Mouse (Mus musculus): ENCODE measurements around the gene Kat6b. TPM values are rescaled to one million over a fixed set of nuclear protein-coding genes. Genes with fewer than 3 reads are reported as not detected.
A peak's percentile ranks its signal among the peaks of the same experiment; 100 is the strongest.

Gene Kat6b
- polyA plus RNA-seq, 1 experiment from 2014 or later, result 34.6 TPM

DNA sequence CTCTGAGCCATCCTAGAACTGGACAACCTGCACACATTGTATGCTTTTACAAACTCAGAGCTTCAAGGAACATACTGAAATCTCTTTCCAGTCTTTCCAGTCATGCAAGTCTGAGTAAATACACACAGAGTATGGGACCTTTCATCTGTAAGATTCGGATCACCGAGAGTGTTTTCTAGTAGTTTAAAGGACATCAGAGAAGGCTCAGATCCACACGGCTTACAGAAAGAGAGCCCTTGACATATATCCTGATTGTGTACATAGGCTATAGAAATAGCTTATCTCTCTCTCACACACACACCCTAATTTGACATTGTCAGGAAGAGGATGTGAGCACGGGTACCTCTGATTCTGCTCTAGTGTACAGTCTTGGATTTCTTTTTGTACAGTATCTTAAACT lies 121.7 kb downstream of the Kat6b start:
- Histone ChIP-seq H3K4me3 (replicated peaks; ENCODE audit: low read length) (no peak overlapping the region), H3K9ac (replicated peaks; ENCODE audit: low read depth, low read length) (no peak overlapping the region), H3K27ac (ENCODE audit: low read length) (no peak overlapping the region), H3K36me3 (ENCODE audit: control insufficient read depth, insufficient read depth) (no peaks in the 10 kb centered on the region), H3K9me3 (ENCODE audit: control insufficient read depth, low read length) (no peaks in the 10 kb centered on the region), H3K27me3 (replicated peaks; ENCODE audit: control insufficient read depth, insufficient read depth, low read length) (no peaks in the 10 kb centered on the region), H3K4me2 (ENCODE audit: low read length) (no peak overlapping the region), H3K4me1 (replicated peaks; ENCODE audit: control insufficient read depth, insufficient read depth, low read length) (peaks cover 23% of the 10 kb centered on the region)
- no peak for ATAC-seq
- WGBS, result 79% methylated on average over 4 of the region's 4 CpGs

DNA sequence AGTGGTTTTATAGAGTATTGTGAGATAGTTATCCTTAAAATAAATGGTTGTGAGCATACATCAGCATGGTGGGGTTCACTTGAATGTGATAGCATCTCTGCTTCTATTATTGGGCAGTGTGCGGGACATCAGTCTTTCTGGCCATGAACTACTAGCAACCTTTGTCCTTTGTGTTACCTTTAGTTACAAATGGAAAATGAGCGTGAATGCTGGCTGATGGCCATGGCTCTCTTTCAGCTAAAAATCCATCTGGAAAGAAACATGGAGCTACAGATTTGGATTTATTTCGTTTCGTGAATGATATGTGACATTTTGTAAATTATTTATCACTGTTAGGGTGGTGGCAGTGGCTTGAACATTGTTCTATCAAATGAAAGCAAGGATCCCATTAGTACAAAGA lies 126.5 kb downstream of the Kat6b start:
- Histone ChIP-seq H3K4me3 (replicated peaks; ENCODE audit: low read length) (no peak overlapping the region), H3K9ac (replicated peaks; ENCODE audit: low read depth, low read length) (no peak overlapping the region), H3K4me1 (replicated peaks; ENCODE audit: control insufficient read depth, insufficient read depth, low read length) (peaks cover 21% of the 10 kb centered on the region), H3K9me3 (ENCODE audit: control insufficient read depth, low read length) (no peaks in the 10 kb centered on the region), H3K27ac (ENCODE audit: low read length) (peak overlapping the region; percentile 85), H3K36me3 (ENCODE audit: control insufficient read depth, insufficient read depth) (no peaks in the 10 kb centered on the region), H3K4me2 (ENCODE audit: low read length) (peak overlapping the region; percentile 26), H3K27me3 (replicated peaks; ENCODE audit: control insufficient read depth, insufficient read depth, low read length) (no peaks in the 10 kb centered on the region)
- ATAC-seq, result no peak
- WGBS, result 10% methylated on average over 4 of the region's 4 CpGs

DNA sequence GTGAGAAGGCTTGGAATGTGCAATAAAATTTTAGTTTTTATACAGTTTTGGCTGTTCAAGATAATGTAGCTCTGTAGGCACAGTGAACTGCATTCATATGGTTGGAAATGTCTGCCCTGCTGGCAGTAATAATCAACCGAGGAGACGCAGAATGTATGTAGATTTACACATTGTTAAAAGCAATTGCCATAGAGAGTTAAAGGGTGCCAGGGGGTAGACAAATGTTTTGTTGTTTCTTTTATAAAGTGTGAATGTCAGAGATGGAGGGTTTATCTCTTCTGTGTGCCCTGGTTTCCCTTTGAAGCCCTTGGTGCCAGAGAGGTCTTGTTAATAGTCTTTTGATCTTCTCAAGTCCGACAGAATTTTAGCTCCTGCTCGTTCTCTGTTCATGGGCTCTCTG lies 127.7 kb downstream of the Kat6b start:
- Histone ChIP-seq H3K27ac (ENCODE audit: low read length) (peak overlapping the region; percentile 74), H3K27me3 (replicated peaks; ENCODE audit: control insufficient read depth, insufficient read depth, low read length) (no peaks in the 10 kb centered on the region), H3K9me3 (ENCODE audit: control insufficient read depth, low read length) (no peaks in the 10 kb centered on the region), H3K4me3 (replicated peaks; ENCODE audit: low read length) (no peak overlapping the region), H3K4me2 (ENCODE audit: low read length) (peak overlapping the region; percentile 29), H3K4me1 (replicated peaks; ENCODE audit: control insufficient read depth, insufficient read depth, low read length) (peaks cover 26% of the 10 kb centered on the region), H3K36me3 (ENCODE audit: control insufficient read depth, insufficient read depth) (no peaks in the 10 kb centered on the region), H3K9ac (replicated peaks; ENCODE audit: low read depth, low read length) (no peak overlapping the region)
- WGBS, result 6% methylated on average over 4 of the region's 4 CpGs
- ATAC-seq, result peak; percentile 41; the same call in 1 of the 2 replicates

DNA sequence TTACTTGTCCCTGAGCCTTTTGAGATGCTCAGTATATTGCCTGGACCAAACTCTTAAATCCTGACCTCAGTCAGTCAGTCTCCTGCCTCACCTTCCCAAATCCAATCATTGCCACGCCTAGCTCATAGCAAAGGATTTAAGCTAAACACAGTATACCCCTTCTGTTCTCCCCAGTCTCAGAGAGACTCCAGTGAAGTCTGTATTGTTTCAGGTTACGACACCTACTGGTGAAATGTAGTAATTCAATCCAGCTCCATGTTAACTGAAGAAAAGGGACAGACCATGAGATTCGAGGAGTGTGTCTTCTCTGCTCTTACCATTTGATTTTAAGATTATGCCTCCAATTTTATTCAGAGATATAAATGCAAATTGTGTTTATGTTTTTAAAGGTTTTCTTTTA lies 129.0 kb downstream of the Kat6b start:
- Histone ChIP-seq H3K4me3 (replicated peaks; ENCODE audit: low read length) (no peak overlapping the region), H3K9me3 (ENCODE audit: control insufficient read depth, low read length) (no peaks in the 10 kb centered on the region), H3K27ac (ENCODE audit: low read length) (peak overlapping the region; percentile 65; the same call in 1 of the 2 replicates), H3K36me3 (ENCODE audit: control insufficient read depth, insufficient read depth) (no peaks in the 10 kb centered on the region), H3K9ac (replicated peaks; ENCODE audit: low read depth, low read length) (no peak overlapping the region), H3K27me3 (replicated peaks; ENCODE audit: control insufficient read depth, insufficient read depth, low read length) (no peaks in the 10 kb centered on the region), H3K4me1 (replicated peaks; ENCODE audit: control insufficient read depth, insufficient read depth, low read length) (peaks cover 31% of the 10 kb centered on the region), H3K4me2 (ENCODE audit: low read length) (no peak overlapping the region)
- ATAC-seq, result peak; percentile 78
- WGBS, result 6% methylated on average over 3 of the region's 3 CpGs

DNA sequence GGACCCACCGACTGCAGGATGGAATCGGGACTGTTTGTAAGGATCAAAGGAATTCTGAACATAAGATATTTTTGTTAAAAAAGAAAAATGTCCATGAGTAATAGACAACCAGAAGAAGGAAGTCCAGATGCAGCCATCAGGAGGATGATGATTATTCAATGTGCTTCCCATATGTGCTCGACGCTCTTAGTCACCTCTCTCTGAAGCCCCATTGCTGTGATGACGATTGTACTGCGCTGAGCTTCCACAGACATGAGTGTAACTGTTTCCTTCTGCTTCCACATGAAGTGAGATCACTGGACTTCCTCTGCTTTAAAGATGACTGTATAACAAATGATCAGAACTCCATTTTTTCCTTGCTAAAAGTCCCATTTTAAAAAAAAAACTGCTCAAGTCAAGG lies 131.8 kb downstream of the Kat6b start:
- Histone ChIP-seq H3K27me3 (replicated peaks; ENCODE audit: control insufficient read depth, insufficient read depth, low read length) (no peaks in the 10 kb centered on the region), H3K9ac (replicated peaks; ENCODE audit: low read depth, low read length) (no peak overlapping the region), H3K4me1 (replicated peaks; ENCODE audit: control insufficient read depth, insufficient read depth, low read length) (peaks cover 28% of the 10 kb centered on the region), H3K27ac (ENCODE audit: low read length) (peak overlapping the region; percentile 39; the same call in 1 of the 2 replicates), H3K9me3 (ENCODE audit: control insufficient read depth, low read length) (no peaks in the 10 kb centered on the region), H3K4me2 (ENCODE audit: low read length) (no peak overlapping the region), H3K36me3 (ENCODE audit: control insufficient read depth, insufficient read depth) (no peaks in the 10 kb centered on the region), H3K4me3 (replicated peaks; ENCODE audit: low read length) (no peak overlapping the region)
- 89% methylated on average over 6 of the region's 6 CpGs for WGBS
- no peak for ATAC-seq

DNA sequence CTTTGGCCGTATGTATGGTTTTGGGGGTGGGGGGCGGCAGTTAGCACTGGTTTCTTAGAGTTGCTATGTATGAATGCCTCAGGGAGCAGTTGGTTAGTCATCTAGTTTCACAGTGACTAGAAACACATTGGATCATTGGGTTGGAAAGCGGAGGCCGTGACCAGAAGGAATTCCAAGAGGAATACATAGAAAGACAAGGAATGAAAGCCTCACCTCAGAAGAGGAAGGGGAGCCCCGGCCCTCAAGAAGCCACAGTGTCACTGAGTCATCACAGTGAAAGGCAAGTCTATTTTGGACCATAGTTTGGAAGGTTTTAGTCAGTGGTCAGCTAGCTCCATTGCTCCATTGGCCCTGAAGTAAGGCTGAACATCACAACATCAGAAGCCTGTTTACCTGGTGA lies 132.9 kb downstream of the Kat6b start:
- ATAC-seq, result no peak
- Histone ChIP-seq H3K27me3 (replicated peaks; ENCODE audit: control insufficient read depth, insufficient read depth, low read length) (no peaks in the 10 kb centered on the region), H3K9ac (replicated peaks; ENCODE audit: low read depth, low read length) (no peak overlapping the region), H3K4me1 (replicated peaks; ENCODE audit: control insufficient read depth, insufficient read depth, low read length) (peaks cover 20% of the 10 kb centered on the region), H3K4me3 (replicated peaks; ENCODE audit: low read length) (no peak overlapping the region), H3K27ac (ENCODE audit: low read length) (peak overlapping the region; percentile 58; the same call in 1 of the 2 replicates), H3K36me3 (ENCODE audit: control insufficient read depth, insufficient read depth) (0 out of 2 replicates have a peak, but pooled peaks cover 3% of the 10 kb centered on the region), H3K9me3 (ENCODE audit: control insufficient read depth, low read length) (no peaks in the 10 kb centered on the region), H3K4me2 (ENCODE audit: low read length) (no peak overlapping the region)
- 89% methylated on average over 5 of the region's 5 CpGs for WGBS

DNA sequence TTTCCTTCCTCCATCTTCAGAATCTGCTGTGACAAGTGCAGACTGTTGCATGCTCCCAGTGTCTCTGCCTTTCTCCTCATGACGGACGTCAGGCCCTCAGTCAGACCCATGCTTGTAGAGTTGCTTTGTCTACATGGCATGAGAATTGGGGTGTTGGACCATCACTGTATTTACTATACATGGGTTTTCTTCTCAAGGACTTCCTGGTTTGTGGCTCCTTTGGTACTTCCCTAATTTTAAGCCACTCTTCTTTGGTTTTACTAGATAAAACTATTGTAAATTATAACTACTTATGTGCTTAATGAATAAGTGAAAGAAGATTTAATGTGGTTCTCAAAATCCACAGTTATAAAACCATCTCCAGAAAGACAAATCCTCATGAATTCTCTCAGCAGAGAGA lies 134.6 kb downstream of the Kat6b start:
- 91% methylated on average over 2 of the region's 2 CpGs for WGBS
- H3K27me3 ChIP-seq (replicated peaks; ENCODE audit: control insufficient read depth, insufficient read depth, low read length), result no peaks in the 10 kb centered on the region
- ATAC-seq, result no peak
- H3K4me2 ChIP-seq (ENCODE audit: low read length), result no peak overlapping the region
- no peak overlapping the region for H3K9ac ChIP-seq (replicated peaks; ENCODE audit: low read depth, low read length)
- H3K9me3 ChIP-seq (ENCODE audit: control insufficient read depth, low read length), result no peaks in the 10 kb centered on the region
- peaks cover 13% of the 10 kb centered on the region for H3K4me1 ChIP-seq (replicated peaks; ENCODE audit: control insufficient read depth, insufficient read depth, low read length)
- H3K27ac ChIP-seq (ENCODE audit: low read length), result no peak overlapping the region
- peaks cover 7% of the 10 kb centered on the region; the same call in 1 of the 2 replicates for H3K36me3 ChIP-seq (ENCODE audit: control insufficient read depth, insufficient read depth)
- H3K4me3 ChIP-seq (replicated peaks; ENCODE audit: low read length), result no peak overlapping the region

DNA sequence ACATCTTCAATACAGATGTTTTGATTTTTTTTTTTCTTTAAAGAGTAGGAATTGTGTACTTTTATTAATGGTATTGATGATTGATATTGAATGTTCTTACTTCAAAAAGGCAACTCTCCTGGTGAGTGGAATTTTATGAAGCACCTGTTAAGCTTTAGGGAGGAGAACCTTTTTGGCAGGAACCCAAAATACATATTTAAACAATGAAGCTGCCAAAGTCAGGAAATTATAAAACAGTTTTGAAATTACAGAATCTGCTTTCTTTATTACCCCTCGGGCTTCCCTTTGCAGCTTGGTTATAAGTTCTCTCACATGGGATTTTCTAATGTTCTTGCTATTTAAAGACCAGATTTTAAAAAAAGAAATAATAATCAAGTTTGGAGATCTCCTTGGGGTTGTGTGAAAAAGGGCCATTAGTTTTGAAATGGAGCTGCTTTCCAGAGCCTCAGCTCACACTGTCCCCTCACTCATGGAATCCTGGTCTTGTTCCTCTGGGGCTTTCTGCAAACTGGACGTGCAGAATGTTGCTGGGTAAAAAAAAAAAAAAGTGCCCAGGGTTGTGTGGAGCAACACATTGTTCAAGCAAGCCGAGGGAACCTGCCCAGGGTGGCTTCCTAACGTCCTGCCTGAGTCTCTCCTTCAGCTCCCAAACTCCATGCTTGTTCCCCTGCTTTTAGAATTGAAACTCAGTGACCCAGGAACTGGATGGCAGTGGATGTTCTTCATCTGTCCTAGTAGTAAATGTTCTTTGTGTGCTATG lies 136.2 kb downstream of the Kat6b start:
- H3K4me1 ChIP-seq (replicated peaks; ENCODE audit: control insufficient read depth, insufficient read depth, low read length), result peaks cover 13% of the 10 kb centered on the region
- ATAC-seq, result no peak

DNA sequence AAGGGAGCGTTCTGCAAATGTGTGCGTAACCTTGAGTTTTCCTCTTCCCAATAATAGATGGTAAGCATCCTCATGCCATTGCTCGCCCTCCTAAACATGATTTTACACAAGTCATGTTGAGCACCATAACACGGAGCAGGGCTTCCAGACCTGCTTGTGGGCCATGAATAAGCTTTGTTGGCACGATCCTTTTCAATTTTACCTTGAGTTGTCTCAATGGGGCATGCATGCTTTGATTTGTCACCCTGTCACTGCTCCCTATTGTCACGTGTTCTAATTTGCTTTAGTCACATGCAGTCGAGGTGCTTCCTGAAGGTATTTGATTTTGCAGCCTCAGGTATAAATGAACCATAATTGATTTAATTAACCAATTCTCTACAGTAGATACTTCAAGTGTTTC lies 138.7 kb downstream of the Kat6b start:
- peaks cover 7% of the 10 kb centered on the region; the same call in 1 of the 2 replicates for H3K36me3 ChIP-seq (ENCODE audit: control insufficient read depth, insufficient read depth)
- no peak overlapping the region for H3K4me2 ChIP-seq (ENCODE audit: low read length)
- peaks cover 2% of the 10 kb centered on the region; the same call in 1 of the 2 replicates for H3K4me1 ChIP-seq (replicated peaks; ENCODE audit: control insufficient read depth, insufficient read depth, low read length)
- no peak overlapping the region for H3K9ac ChIP-seq (replicated peaks; ENCODE audit: low read depth, low read length)
- no peaks in the 10 kb centered on the region for H3K9me3 ChIP-seq (ENCODE audit: control insufficient read depth, low read length)
- H3K27me3 ChIP-seq (replicated peaks; ENCODE audit: control insufficient read depth, insufficient read depth, low read length), result no peaks in the 10 kb centered on the region
- ATAC-seq, result no peak
- no peak overlapping the region for H3K4me3 ChIP-seq (replicated peaks; ENCODE audit: low read length)
- WGBS, result 75% methylated on average over 7 of the region's 7 CpGs
- no peak overlapping the region for H3K27ac ChIP-seq (ENCODE audit: low read length)

More for the DNA sequence above, 136.2 kb downstream of the Kat6b start:
- Histone ChIP-seq H3K4me2 (ENCODE audit: low read length) (no peak overlapping the region), H3K9ac (replicated peaks; ENCODE audit: low read depth, low read length) (no peak overlapping the region), H3K36me3 (ENCODE audit: control insufficient read depth, insufficient read depth) (peaks cover 7% of the 10 kb centered on the region; the same call in 1 of the 2 replicates), H3K4me3 (replicated peaks; ENCODE audit: low read length) (no peak overlapping the region), H3K27ac (ENCODE audit: low read length) (no peak overlapping the region), H3K9me3 (ENCODE audit: control insufficient read depth, low read length) (no peaks in the 10 kb centered on the region), H3K27me3 (replicated peaks; ENCODE audit: control insufficient read depth, insufficient read depth, low read length) (no peaks in the 10 kb centered on the region)
- WGBS, result 51% methylated on average over 4 of the region's 4 CpGs
